Mouse (Mus musculus) heart, embryonic 12.5 days (tissue): Measurements from ENCODE around the gene Slc1a3. TPM values are rescaled to one million over a fixed set of nuclear protein-coding genes. Genes with fewer than 3 reads are reported as not detected.
A peak's percentile ranks its signal among the peaks of the same experiment; 100 is the strongest.
"Not testable (repeated sequence)": the region's sequence is repeated elsewhere in the genome, so short reads cannot be mapped to it uniquely, and the experiment has no call there.

Source experiments
- ATAC-seq: fragments of 200-750 bp; cut with Nextera tagmentation; 2 replicates; pipeline ENCODE4 v1.8.0; 2017; ENCODE audit warnings: moderate TSS enrichment, moderate library complexity; ENCODE audit not compliant: insufficient number of reproducible peaks, low FRiP score
- H3K27ac ChIP-seq: fragments of 300-500 bp; sonication (generic); 2 replicates; pipeline ENCODE4 v1.5.1; 2016; ENCODE audit warnings: mild to moderate bottlenecking, moderate library complexity; ENCODE audit not compliant: poor library complexity, severe bottlenecking
- H3K27me3 ChIP-seq: fragments of 300-500 bp; sonication (generic); replicated peaks from 2 replicates; pipeline ENCODE4 v1.6.1; 2016; ENCODE audit warnings: mild to moderate bottlenecking, moderate library complexity
- H3K36me3 ChIP-seq: fragments of 300-500 bp; sonication (generic); 2 replicates; pipeline ENCODE4 v1.6.1; 2016; ENCODE audit warnings: mild to moderate bottlenecking, moderate library complexity
- H3K4me1 ChIP-seq: fragments of 300-500 bp; sonication (generic); replicated peaks from 2 replicates; pipeline ENCODE4 v1.6.1; 2016; ENCODE audit warnings: mild to moderate bottlenecking
- H3K4me2 ChIP-seq: fragments of 300-500 bp; sonication (generic); 2 replicates; pipeline ENCODE4 v1.6.1; 2016; ENCODE audit warnings: mild to moderate bottlenecking, moderate library complexity
- H3K4me3 ChIP-seq: fragments of 300-500 bp; sonication (generic); 2 replicates; pipeline ENCODE4 v1.5.1; 2016; ENCODE audit warnings: mild to moderate bottlenecking
- H3K9ac ChIP-seq: fragments of 300-500 bp; sonication (generic); 2 replicates; pipeline ENCODE4 v1.6.1; 2016; ENCODE audit warnings: mild to moderate bottlenecking, moderate library complexity
- H3K9me3 ChIP-seq: fragments of 300-500 bp; sonication (generic); replicated peaks from 2 replicates; pipeline ENCODE4 v1.6.1; 2016; ENCODE audit warnings: mild to moderate bottlenecking, moderate library complexity
- WGBS: fragments of 180-500 bp; shearing (Covaris S2); methylation state at CpG from one replicate; pipeline ENCODE4 v1.1.7; 2016; 5-methylcytosine and 5-hydroxymethylcytosine counted together
- polyA plus RNA-seq: library from polyadenylated mRNA; unstranded; fragments of >200 nt; fragmentation: Nextera tagmentation; extraction: Ambion mirVana; gene quantifications from 2 replicates; pipeline ENCODE4 v1.2.1, GENCODE M21; 2016

Slc1a3 gene
- polyA plus RNA-seq, 1 experiment from 2014 or later, result 19.7 TPM

DNA sequence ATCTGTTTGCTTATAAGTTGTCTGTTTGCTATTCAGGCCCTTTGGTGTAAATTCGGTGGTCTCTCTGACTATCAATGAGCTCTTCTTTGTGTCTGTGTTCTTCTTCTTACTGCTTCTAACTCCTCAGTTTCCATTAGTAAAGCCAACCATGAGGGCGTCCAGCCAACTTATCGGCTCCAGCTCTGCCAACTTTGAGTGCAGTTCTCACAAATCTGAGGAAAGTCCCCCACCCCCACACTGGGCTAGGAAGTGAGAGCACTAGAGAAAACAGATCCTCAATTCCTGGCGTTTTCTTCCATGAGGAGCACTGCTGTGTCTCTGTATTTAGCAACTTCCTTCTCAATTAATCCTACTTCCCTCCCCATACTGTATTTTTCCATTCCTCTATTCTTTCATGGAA, 4.4 kb downstream of the Slc1a3 start:
- Histone ChIP-seq H3K4me1 (peaks cover 17% of the 10 kb centered on the region), H3K9me3 (no peaks in the 10 kb centered on the region), H3K27me3 (no peaks in the 10 kb centered on the region), H3K4me2 (no peak overlapping the region), H3K9ac (no peak overlapping the region), H3K27ac (no peak overlapping the region), H3K4me3 (no peak overlapping the region), H3K36me3 (peaks cover 8% of the 10 kb centered on the region)
- ATAC-seq, result no peak
- 66% methylated on average over 4 of the region's 4 CpGs for WGBS

DNA sequence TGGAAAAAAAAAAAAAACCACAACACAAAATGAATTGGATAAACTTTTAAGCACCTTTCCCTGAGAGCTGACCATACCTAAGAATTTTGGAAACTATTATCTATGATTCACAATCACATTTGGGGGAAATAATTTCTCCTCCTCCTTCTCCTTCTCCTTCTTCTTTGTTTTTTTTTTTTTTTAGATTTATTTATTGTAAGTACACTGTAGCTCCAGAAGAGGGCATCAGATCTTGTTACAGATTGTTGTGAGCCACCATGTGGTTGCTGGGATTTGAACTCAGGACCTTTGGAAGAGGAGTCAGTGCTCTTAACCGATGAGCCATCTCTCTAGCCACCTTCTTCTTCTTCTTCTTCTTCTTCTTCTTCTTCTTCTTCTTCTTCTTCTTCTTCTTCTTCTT, 5.0 kb downstream of the Slc1a3 start:
- not testable (repeated sequence) for H3K4me3 ChIP-seq, ATAC-seq, H3K27ac ChIP-seq, H3K9ac ChIP-seq, H3K27me3 ChIP-seq, H3K9me3 ChIP-seq, H3K4me2 ChIP-seq, H3K36me3 ChIP-seq
- WGBS, result 93% methylated on average over 1 of the region's 1 CpGs
- H3K4me1 ChIP-seq, result peaks cover 12% of the 10 kb centered on the region

DNA sequence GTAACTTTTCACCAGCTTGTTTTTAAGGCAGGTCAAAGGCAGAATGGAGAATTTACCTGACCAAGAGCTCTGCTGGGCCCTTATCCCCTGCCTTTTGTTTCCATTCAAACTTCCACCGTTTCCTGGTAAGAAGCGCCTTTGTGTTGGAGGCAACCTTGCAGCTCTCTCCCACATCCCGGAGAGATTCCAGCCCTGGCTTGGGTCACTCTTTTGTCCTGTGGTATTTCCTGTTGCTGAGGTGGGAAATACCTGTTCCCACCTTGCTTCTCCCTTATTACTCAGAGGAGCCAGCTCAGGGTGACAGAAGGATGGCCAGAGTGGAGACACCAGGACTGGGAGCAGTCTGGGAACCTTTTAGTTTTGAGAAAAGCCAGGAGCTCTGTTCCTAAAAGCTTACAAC, 12.6 kb downstream of the Slc1a3 start:
- H3K36me3 ChIP-seq, result no peaks in the 10 kb centered on the region; the same call in 1 of the 2 replicates
- 0 out of 2 replicates have a peak, but pooled peaks have one; percentile 25 for ATAC-seq
- H3K4me2 ChIP-seq, result no peak overlapping the region
- peaks cover 19% of the 10 kb centered on the region for H3K4me1 ChIP-seq
- H3K27ac ChIP-seq, result 0 out of 2 replicates have a peak overlapping the region, but pooled peaks have one; percentile 7
- H3K9me3 ChIP-seq, result no peaks in the 10 kb centered on the region
- H3K4me3 ChIP-seq, result no peak overlapping the region
- 51% methylated on average over 3 of the region's 3 CpGs for WGBS
- H3K27me3 ChIP-seq, result no peaks in the 10 kb centered on the region
- no peak overlapping the region for H3K9ac ChIP-seq

DNA sequence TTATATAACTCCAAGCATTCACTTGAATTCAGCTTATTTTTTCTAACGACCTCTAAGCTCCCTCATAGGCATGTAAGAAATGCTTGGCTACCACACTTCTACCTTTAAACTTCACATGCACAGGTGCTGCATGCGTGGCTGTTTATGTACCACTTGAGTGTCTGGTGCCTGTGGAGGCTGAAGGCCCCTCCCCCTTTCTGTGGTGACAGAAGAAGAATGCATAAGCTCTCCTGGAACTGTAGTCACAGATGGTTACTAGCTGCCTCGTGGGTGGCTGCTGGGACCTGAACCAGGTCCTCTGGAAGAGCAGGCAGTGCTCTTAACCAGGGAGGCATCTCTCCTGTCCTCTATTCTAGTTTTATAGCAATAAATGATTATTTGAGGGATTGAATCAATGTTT, 13.1 kb downstream of the Slc1a3 start:
- H3K4me3 ChIP-seq, result no peak overlapping the region
- peaks cover 19% of the 10 kb centered on the region for H3K4me1 ChIP-seq
- no peaks in the 10 kb centered on the region for H3K9me3 ChIP-seq
- no peak overlapping the region for H3K4me2 ChIP-seq
- ATAC-seq, result no peak
- H3K9ac ChIP-seq, result no peak overlapping the region
- H3K27ac ChIP-seq, result no peak overlapping the region
- 53% methylated on average over 3 of the region's 3 CpGs for WGBS
- H3K27me3 ChIP-seq, result no peaks in the 10 kb centered on the region
- H3K36me3 ChIP-seq, result no peaks in the 10 kb centered on the region; the same call in 1 of the 2 replicates

DNA sequence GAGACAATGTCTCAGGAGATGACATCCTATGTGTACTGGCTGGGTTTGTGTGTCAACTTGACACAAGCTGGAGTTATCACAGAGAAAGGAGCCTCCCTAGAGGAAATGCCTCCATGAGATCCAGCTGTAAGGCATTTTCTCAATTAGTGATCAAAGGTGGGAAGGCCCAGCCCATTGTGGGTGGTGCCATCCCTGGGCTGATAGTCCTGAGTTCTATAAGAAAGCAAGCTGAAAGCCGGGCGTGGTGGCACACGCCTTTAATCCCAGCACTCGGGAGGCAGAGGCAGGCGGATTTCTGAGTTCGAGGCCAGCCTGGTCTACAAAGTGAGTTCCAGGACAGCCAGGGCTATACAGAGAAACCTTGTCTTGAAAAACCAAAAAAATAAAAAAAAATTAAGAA, 20.4 kb downstream of the Slc1a3 start:
- not testable (repeated sequence) for H3K9ac ChIP-seq, H3K36me3 ChIP-seq, ATAC-seq, H3K9me3 ChIP-seq, H3K4me2 ChIP-seq, H3K4me3 ChIP-seq, H3K27me3 ChIP-seq, H3K27ac ChIP-seq
- 87% methylated on average over 6 of the region's 6 CpGs for WGBS
- peaks cover 15% of the 10 kb centered on the region for H3K4me1 ChIP-seq

DNA sequence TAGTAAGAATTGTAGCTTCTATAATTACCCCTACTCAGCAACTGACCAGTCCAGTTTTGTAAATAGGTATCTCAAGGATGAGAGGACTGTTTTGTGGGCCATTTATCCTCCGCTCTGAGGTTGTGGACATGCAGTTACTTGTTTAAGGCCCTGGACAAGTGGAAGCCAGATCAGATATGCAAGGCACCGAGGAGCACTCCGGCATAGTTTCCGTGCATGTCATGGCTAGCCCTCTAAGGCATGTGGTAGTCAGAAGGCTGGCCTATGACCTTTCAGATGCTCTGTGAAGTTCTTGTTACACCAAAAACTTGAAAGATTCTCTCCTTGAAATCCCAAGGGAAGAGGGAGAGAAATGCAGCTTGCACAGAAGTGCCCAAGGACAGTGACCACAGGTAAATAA, 23.7 kb downstream of the Slc1a3 start:
- Histone ChIP-seq H3K9me3 (no peaks in the 10 kb centered on the region), H3K27ac (no peak overlapping the region), H3K9ac (no peak overlapping the region), H3K36me3 (no peaks in the 10 kb centered on the region), H3K27me3 (no peaks in the 10 kb centered on the region), H3K4me2 (no peak overlapping the region), H3K4me3 (no peak overlapping the region), H3K4me1 (peaks cover 23% of the 10 kb centered on the region)
- no peak for ATAC-seq
- 48% methylated on average over 4 of the region's 4 CpGs for WGBS

DNA sequence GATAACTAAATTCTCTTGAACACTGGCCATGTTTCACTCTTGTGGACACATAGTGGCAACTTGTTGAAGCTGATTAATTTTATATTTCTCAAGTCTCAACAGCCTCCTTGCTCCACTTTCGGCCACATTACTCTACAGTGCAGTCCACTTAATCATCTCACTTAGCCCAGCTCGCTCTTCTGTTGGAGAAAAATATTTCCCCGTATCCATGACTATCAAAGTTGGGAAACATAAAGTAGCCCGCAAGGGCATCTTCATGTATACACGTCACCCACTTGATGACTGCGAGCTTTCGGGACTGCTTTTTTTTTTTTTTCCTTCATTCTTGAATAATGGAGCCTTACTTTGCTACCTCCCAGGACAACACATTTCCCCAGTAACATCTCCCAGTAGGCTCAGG, 25.1 kb downstream of the Slc1a3 start:
- whole genome bisulfite sequencing, result 88% methylated on average over 7 of the region's 7 CpGs
- Histone ChIP-seq H3K27me3 (no peaks in the 10 kb centered on the region), H3K36me3 (no peaks in the 10 kb centered on the region), H3K27ac (no peak overlapping the region), H3K9ac (no peak overlapping the region), H3K4me2 (no peak overlapping the region), H3K4me3 (no peak overlapping the region), H3K9me3 (no peaks in the 10 kb centered on the region), H3K4me1 (peaks cover 25% of the 10 kb centered on the region)
- ATAC-seq, result no peak

DNA sequence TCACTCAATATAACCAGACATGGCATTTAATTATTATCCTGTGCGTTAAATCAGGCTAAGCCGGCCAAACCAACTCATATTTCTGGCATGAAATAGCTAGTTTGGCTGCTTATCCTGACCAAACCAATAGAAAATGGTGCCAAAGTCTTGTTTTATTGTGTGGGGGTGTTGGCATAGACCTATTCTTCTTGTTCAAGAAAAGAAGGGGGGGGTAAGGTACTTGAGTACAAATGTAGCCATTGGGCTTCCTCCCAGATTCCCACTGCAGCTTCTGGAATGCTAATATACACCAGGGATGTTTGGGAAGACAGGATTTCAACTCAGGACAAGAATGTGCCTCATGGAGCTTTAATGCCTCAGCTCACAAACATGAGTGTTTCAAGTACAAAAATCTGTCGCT, 26.3 kb downstream of the Slc1a3 start:
- 93% methylated on average over 3 of the region's 3 CpGs for WGBS
- Histone ChIP-seq H3K4me3 (no peak overlapping the region), H3K27me3 (no peaks in the 10 kb centered on the region), H3K27ac (no peak overlapping the region), H3K4me1 (peaks cover 25% of the 10 kb centered on the region), H3K36me3 (no peaks in the 10 kb centered on the region), H3K9ac (no peak overlapping the region), H3K4me2 (no peak overlapping the region), H3K9me3 (no peaks in the 10 kb centered on the region)
- no peak for ATAC-seq

DNA sequence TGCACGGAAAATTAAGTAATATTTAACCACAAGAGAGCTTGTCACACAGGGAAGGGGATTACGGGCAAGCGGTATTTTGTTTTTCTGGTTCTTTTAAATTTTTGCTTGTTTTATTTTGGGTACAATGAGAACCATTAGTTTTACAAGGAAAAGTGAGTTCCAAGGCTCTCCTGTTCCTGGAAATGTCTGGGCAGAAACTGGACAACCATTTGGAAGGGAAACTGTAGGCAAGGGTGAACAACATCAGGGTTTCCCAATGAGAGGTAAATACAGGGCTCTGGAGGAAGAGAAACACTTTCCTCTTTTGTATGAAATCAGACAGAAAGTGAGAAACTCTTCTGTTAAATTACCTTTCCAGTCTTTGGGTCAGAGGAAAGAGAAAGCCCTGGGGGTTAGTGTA, 27.7 kb downstream of the Slc1a3 start:
- no peak overlapping the region for H3K27ac ChIP-seq
- no peak overlapping the region for H3K4me3 ChIP-seq
- H3K9ac ChIP-seq, result no peak overlapping the region
- no peak for ATAC-seq
- WGBS, result 88% methylated on average over 3 of the region's 3 CpGs
- no peak overlapping the region for H3K4me2 ChIP-seq
- peaks cover 25% of the 10 kb centered on the region for H3K4me1 ChIP-seq
- no peaks in the 10 kb centered on the region for H3K36me3 ChIP-seq
- H3K9me3 ChIP-seq, result no peaks in the 10 kb centered on the region
- no peaks in the 10 kb centered on the region for H3K27me3 ChIP-seq

DNA sequence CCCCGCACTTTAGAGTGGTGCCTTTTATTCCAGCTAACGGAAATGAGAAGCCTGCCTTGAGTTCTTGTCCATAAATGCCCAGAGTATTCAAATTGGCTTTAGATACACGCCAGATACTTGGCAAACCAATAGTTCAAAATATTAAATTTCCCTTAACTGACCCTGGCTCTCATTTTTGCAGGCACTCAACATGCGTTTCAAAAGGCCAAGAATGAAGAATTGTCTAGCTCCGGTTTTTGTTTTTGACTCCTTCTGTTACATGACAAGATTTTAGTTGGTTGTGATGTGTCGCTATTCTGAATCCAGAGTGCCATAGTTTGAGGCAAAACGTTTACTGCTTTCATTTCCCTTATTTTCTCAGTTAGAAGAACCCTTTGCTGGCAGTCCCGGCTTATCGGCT, 28.1 kb downstream of the Slc1a3 start:
- 71% methylated on average over 9 of the region's 9 CpGs for WGBS

DNA sequence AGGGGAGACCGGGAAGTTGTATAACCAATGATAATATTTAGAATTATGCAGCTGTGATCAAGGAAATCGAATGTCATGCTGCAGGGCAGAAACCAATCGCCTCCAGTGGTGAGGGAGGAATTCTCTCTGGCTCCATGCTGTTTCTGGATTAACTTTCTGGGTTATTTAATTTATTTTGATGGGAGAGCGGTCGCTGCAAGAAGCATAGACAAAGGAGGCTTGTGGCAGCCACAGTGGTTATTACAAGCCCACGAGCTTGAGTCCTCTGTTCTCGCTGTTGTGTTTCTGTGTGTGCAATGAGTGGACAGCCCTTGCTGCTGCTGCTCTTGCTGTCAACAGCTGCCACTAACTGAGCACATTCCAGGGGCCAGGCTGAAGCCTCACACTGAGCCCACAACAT, 28.6 kb downstream of the Slc1a3 start:
- H3K36me3 ChIP-seq, result no peaks in the 10 kb centered on the region
- H3K4me1 ChIP-seq, result peaks cover 19% of the 10 kb centered on the region
- H3K4me3 ChIP-seq, result no peak overlapping the region
- H3K27ac ChIP-seq, result peak overlapping the region; percentile 41
- ATAC-seq, result no peak
- no peaks in the 10 kb centered on the region for H3K27me3 ChIP-seq
- H3K9me3 ChIP-seq, result no peaks in the 10 kb centered on the region
- H3K9ac ChIP-seq, result no peak overlapping the region
- H3K4me2 ChIP-seq, result peak overlapping the region; percentile 15; the same call in 1 of the 2 replicates
- 60% methylated on average over 7 of the region's 7 CpGs for WGBS

More for the DNA sequence above, 28.1 kb downstream of the Slc1a3 start:
- H3K27me3 ChIP-seq, result no peaks in the 10 kb centered on the region
- no peaks in the 10 kb centered on the region for H3K36me3 ChIP-seq
- no peak overlapping the region for H3K9ac ChIP-seq
- ATAC-seq, result no peak
- H3K27ac ChIP-seq, result peak overlapping the region; percentile 41; the same call in 1 of the 2 replicates
- peaks cover 20% of the 10 kb centered on the region for H3K4me1 ChIP-seq
- H3K4me3 ChIP-seq, result no peak overlapping the region
- peak overlapping the region; percentile 15; the same call in 1 of the 2 replicates for H3K4me2 ChIP-seq
- no peaks in the 10 kb centered on the region for H3K9me3 ChIP-seq

DNA sequence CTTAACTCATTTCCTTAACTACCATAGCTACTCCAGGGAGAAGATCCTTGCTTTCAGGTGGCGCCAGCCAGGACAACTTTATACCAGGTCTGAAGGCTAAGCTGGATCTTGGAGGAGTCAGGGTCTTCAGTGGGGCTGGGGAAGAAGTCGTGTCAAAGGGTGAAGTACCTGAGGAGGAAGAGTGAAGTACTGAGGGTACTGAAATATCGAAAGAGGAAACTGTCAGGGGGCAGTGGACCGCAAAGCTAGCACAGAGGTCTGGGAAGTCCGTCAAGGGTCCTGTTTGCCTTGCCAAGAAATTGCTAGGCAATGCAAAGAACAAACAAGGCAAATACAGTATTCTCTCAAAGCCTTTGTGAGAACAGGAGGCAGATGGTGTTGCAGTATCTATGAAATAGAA, 29.6 kb downstream of the Slc1a3 start:
- WGBS, result 86% methylated on average over 5 of the region's 5 CpGs
- Histone ChIP-seq H3K27ac (no peak overlapping the region), H3K4me1 (peaks cover 21% of the 10 kb centered on the region), H3K9ac (no peak overlapping the region), H3K9me3 (no peaks in the 10 kb centered on the region), H3K4me2 (no peak overlapping the region), H3K27me3 (no peaks in the 10 kb centered on the region), H3K4me3 (no peak overlapping the region), H3K36me3 (no peaks in the 10 kb centered on the region)
- no peak for ATAC-seq
